Mouse (Mus musculus) MEL-GATA-1-ER (cell line): Measurements from ENCODE around the gene Raly.

Experiments
- DNase-seq: peaks from one replicate; pipeline ENCODE4 v3.0.0-alpha.2; 2012; ENCODE audit warnings: low read depth; ENCODE audit errors: extremely low read depth

Gene Raly

DNA sequence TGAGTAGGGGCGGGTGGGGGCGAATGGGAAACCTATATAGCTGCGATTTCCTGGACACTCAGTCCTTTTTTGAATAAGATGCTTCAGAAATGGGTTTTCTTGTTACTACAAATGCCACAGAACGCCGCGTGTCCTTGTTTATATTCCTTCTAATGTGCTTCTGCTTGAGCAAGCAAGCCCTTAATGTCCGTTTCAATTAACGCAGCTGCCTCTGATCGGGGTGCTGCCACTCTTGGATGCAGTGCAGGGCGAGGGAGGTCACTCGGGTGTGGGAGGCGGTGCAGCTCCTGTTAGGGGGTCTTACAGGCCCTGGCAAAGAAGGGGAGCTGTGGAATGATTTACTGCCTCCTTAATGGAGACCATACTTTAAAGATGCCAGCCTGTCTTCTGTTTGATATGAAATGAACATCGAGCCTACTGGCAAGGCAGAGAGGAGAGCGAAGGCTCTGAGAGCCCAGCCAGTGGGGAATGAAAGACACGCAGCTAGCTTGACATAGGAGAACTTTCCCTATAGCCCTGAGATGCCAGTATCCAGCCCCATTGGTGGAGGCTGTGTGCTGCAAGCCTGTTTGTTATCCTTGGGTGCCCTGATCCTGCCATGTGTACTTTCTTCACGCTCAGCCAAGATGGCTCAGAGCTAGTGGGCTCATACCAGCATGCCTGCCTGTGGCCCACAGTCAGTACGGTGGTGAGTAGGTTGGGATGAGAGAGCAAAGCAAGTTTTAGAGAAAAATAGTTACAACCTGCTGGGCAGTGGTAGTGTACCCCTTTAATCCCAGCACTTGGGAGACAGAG is 7.8 kb upstream of the Raly start:
- no peak for DNase-seq

- no peak for DNase-seq
These were observed 5.6 kb upstream of the Raly start for GRCm38 (mm10) chr2:154785284-154785683.

DNA sequence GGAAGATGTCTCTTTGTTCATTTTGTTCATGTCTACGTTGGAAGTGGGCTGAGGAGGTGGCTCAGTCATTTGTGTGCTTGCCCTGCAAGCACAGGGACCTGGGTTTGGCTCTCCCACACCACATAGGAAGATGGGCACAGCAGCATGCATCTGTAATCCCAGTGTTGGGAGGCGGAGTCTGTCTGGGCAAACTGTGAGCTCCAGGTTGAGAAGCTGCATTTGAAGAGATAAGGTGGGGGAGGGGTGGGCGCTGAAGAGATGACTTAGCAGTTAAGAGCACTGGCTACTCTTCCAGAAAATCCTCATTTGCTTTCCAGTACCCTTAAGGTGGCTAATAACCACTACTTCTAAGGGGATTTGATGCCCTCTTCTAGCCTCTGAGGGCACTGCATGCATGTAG is 4.7 kb upstream of the Raly start:
- DNase-seq: peak; percentile 58

GRCm38 (mm10) chr2:154786776-154787175 is 4.1 kb upstream of the Raly start:
- DNase-seq: no peak

- no peak for DNase-seq
These were observed 1.5 kb upstream of the Raly start for GRCm38 (mm10) chr2:154789381-154789780.

GRCm38 (mm10) chr2:154789977-154790655 is 780 bp upstream of the Raly start:
- DNase-seq: no peak

DNA sequence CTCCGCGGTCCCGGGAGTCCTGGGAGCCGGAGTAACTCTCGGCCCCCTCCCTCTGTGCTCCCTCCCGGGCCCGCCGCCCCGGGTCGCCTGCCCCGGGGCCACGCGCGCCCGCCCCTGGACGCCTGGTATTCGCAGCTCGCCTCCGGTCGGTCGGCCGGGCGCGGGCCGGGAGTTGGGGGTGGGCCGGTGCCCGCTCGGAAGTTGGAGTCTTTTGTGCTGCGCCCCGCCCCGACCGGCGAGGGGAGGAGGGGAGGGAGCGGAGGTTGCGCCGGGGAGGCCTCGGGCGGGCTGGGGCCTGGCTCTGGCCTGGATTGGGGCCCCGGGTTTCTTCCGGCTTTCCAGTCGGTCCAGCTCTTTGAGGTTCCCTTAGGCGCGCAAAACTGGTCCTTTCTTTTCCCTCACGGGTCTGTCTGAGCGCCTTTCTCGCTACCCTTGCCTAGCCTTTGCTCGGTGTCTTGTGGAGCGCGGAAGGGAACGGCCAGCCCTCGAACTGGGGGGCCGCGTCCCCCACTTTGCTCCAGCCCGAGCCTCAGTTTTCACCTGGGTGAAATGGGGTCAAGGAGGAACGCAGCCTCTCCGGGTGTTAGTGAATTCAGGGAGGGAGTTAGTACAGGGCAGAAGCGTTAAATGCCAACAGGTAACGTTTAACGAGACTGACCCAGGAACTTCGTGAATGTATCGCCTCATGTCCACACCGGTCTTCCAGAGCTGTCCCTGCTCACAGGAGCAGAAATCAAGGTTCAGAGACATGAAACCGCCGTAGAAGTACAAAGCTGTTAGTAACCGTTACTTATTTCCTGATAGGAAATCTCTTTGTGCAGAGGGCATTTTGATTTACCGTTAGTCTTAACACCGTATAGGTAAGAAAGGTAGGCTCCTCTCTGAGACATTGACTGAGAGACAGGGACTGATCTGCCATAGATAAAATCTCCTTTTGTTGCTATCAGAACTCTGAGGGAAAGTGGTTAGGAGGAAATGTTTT is 1.1 kb downstream of the Raly start:
- no peak for DNase-seq

DNA sequence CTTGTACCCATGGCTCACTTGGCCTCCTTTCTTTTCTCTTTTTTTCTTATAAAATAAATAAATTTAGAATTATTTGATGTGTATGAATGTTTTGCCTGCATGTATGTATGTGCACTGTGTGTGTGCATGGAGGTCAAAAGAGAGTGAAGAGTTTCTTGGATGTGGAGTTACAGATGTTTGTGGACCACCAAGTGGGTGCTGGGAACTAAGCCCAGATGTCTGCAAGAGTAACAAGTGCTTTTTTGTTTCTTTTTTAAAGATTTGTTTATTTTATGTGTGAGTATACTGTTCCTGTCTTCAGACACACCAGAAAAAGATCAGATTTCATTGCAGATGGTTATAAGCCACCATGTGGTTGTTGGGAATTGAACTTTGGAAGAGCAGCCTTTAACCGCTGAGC is 12.5 kb downstream of the Raly start:
- no peak for DNase-seq

DNA sequence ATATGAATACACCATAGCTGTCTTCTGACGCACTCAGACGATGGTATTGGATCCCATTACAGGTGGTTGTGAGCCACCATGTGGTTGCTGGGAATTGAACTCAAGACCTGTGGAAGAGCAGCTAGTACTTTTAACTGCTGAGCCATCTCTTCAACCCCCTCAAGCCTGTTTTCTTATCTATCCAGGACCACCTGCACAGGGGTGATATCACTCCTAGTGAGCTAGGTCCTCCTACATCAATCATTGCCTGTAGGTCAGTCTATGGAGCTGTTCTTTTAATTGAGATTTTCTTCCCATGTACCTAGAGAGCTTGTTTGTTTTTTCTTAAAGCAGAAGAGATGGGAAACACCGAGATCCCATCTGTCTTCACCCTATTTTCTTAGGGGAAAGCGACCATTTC is 12.9 kb downstream of the Raly start:
- no peak for DNase-seq

DNA sequence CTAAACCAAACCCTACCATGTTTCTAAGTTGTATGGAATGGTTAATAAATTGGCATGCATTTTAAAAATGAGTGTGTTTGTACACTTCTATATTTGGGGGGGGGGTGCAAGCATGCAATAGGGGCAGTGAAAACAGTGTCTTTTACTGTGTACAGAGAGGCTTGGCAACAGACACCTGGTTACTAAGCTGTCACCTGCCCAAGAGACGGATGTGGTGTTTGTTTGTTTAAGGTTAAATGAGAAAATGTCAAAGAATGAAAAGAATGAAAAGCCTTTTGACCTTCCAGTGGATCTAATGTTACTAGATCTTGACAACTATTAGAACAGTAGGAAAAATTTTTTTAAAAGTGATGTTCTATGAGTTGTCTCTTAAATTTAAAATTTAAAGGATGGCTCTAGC is 16.8 kb downstream of the Raly start:
- no peak for DNase-seq

DNA sequence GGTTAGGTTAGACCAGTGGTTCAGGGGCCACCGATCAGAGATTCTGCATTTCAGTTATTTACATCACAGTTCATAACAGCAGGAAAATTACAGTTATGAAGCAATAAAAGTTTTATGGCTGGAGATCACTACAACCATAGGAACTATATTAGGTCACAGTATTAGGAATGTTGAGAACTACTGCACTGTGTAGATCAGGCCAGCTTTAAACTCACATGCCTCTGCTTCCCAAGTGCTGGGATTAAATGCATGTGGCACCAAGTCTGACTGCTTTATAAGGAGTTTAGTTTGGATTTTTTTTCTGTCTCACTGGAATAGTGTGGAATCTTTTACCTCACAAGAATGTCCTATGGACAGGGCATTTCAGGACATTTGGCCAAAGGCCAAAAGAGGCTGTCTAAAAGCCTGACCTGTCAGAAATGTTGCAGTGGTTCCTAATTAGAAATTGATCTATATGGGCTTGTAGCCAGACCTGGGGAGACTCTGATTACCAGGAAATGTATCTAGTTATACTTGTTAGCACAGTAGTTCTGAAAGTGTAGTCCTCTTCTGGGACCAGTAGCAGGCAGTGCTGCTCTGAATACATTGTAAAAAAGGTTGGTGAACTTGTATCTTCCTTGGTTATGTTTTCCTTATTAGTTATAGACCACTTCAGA is 18.3 kb downstream of the Raly start:
- no peak for DNase-seq

- no peak for DNase-seq
These were observed 19.9 kb downstream of the Raly start for GRCm38 (mm10) chr2:154810821-154811220.

GRCm38 (mm10) chr2:154813426-154813825 is 22.5 kb downstream of the Raly start:
- DNase-seq: no peak

DNA sequence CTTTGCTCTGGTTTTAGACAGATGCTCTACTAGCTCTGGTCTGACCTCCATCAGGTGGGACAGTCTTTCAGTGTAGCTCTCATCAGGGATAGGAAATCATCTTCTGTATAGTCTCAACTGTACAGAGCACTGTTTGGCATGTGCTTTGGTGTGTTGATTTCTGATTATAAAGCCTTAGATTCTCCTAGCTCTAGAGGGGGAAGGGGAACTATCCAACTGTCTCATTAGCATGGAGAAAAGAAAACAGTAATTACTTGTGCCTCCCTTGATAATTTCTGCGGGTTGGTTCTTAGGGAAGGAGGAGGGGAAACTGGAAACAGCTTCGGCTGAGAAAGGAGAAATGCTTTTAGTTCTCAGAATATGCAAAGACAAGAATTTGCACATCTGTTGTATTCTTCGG is 26.2 kb downstream of the Raly start:
- DNase-seq: peak; percentile 51

DNA sequence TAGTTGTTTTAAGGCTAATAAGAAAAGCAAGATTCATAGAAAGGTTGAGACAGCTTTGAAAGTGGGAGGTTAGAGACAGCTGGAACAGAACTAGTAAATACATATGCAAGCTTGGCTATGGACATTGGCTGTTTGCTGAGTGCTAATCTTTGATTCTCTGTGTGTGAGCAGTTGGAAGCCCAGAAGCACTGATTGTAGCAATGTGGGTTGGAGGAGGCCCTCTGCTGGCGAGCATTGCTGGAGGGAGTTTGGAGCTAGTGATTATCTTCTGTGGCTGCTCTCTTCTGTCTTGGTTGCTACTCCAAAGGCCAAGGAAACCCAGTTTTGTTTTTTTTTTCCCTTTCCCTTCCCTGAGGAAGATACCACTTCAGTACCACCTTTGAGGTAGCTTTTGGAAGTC is 26.9 kb downstream of the Raly start:
- no peak for DNase-seq

- DNase-seq: no peak
These were observed 27.7 kb downstream of the Raly start for GRCm38 (mm10) chr2:154818599-154818998.

GRCm38 (mm10) chr2:154820346-154820745 is 29.4 kb downstream of the Raly start:
- no peak for DNase-seq

DNA sequence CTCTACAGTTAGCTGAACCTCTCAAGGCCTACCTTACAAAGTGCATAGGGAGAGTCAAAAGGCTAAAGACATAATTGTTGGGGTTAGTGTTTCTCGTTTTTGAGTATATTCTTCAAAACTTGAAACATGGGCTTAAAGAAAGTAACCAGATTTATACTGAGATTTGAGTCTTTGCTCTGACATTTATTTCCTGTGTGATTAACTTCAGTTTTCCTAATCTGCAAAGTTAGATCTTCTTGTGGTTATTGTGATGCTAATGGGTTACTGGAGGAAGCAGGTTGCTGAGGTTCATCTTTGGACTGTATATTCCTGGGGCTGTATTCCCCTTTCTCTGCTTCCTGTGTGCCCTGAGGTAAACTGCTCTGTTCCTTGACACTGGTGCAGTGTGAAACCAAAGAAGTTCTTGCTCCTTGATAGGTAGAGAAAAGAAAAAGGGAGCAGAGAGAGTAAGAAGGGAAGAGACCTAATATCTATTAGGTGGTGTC is 35.2 kb downstream of the Raly start:
- no peak for DNase-seq

DNA sequence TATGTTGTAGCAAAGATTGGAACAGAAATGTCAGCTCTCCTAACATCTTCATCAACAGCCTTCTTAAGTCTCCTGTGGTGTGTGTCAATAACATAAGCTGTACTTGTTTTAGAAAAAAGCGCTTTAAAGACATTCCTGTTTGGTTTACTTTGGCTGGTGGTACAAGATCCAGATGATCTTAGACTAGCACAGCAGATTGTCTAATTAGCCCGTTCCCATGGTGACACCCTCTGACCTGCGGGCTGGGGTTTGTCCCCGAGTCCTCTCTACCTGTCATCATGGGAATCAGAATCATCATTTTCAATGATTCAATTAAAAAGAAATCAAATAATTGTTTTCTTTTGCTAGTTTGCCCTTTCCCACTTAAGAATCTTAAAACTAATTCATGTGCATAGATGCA is 36.6 kb downstream of the Raly start:
- DNase-seq: no peak

DNA sequence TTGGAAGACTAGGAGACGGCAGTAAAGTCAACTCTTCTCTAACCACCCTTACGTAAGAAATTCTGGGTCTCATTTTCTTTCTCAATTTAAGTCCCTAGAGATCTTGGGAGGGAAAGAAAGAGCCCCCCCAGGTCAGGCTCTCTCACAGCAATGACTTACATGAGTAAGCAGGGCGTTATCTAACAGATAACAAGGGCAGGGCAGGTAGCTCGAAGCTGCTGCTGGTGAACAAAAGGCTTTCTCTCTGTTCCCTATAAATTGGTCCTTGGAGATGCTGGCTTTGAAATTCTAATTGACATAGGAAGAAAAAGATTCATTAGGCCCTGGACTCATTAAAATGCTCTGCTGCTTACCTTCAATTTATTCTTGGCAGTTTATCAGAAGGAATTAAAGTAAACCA is 41.6 kb downstream of the Raly start:
- DNase-seq: no peak
